Mouse (Mus musculus) C2C12 (cell line): ENCODE results near the gene Slc22a23. TPM values are rescaled to one million over a fixed set of nuclear protein-coding genes. Genes with fewer than 3 reads are reported as not detected.

Experiments used
- H3K27me3 ChIP-seq: one replicate; pipeline ENCODE4 v1.6.1; 2011; ENCODE audit not compliant: control insufficient read depth, insufficient read depth, insufficient read length
- H3K36me3 ChIP-seq: one replicate; pipeline ENCODE4 v1.6.1; 2011; ENCODE audit not compliant: control insufficient read depth, insufficient read depth
- H3K4me3 ChIP-seq: one replicate; pipeline ENCODE4 v1.5.1; 2011; ENCODE audit warnings: mild to moderate bottlenecking, control low read depth; ENCODE audit not compliant: poor library complexity, insufficient read depth, severe bottlenecking
- H3K79me2 ChIP-seq: one replicate; pipeline ENCODE4 v1.6.1; 2011; ENCODE audit not compliant: control insufficient read depth, insufficient read depth
- H3K79me3 ChIP-seq: one replicate; pipeline ENCODE4 v1.6.1; 2011; ENCODE audit warnings: low read depth, control low read depth
- H3ac ChIP-seq: one replicate; pipeline ENCODE3; 2011; ENCODE audit warnings: low read depth; ENCODE audit not compliant: control insufficient read depth, insufficient read length
- CEBPB ChIP-seq: IDR thresholded peaks from one replicate; pipeline ENCODE4 v1.6.1; 2011; ENCODE audit warnings: low read depth, mild to moderate bottlenecking, control low read depth, moderate library complexity
- CTCF ChIP-seq: IDR thresholded peaks from one replicate; pipeline ENCODE4 v1.5.1; 2011; ENCODE audit not compliant: control insufficient read depth, insufficient read depth, insufficient read length
- FOSL1 ChIP-seq: IDR thresholded peaks from one replicate; pipeline ENCODE4 v1.8.0; 2011; ENCODE audit warnings: mild to moderate bottlenecking, low read length; ENCODE audit not compliant: poor library complexity, insufficient read depth, severe bottlenecking
- MAX ChIP-seq: IDR thresholded peaks from one replicate; pipeline ENCODE4 v1.6.1; 2011; ENCODE audit warnings: mild to moderate bottlenecking, control low read depth
- MYOD1 ChIP-seq: IDR thresholded peaks from one replicate; pipeline ENCODE4 v1.6.1; 2011; ENCODE audit warnings: low read depth; ENCODE audit not compliant: control insufficient read depth, insufficient read length
- MYOG ChIP-seq: IDR thresholded peaks from one replicate; pipeline ENCODE4 v1.6.1; 2011; ENCODE audit not compliant: control insufficient read depth, insufficient read length; ENCODE audit errors: extremely low read depth
- USF1 ChIP-seq: IDR thresholded peaks from one replicate; pipeline ENCODE4 v1.6.1; 2011; ENCODE audit warnings: low read depth, mild to moderate bottlenecking, control low read depth, moderate library complexity
- polyA plus RNA-seq: library from polyadenylated mRNA; unstranded; fragments of >200 nt; fragmentation: generic; extraction: Trizol; gene quantifications from one replicate; pipeline ENCODE4 v1.2.1, GENCODE M21; 2012; ENCODE audit warnings: missing spikeins

Slc22a23 gene
- polyA plus RNA-seq, 1 experiment = 10.9 TPM

DNA sequence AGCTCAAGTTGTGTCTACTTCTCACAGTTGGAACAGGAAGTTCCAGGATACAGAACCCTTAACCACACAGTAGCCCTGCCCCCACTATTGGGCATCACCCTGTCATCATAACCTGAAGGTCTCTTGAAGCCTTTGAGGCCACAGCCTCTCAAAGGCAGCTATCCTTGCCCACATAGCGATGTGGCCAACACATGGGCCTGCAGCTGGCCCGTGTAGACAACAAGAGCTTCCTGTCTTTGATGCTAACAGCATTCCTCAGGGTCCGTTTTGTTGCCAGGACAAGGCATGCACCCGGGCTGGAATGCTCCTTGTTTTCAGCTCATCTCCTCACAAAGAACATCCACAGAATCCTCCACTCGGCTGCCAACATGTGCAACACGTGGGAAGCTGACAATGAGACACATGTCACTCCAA, 66.7 kb downstream of the Slc22a23 start:
- no peak for TF ChIP-seq FOSL1
- TF ChIP-seq CTCF = no peak
- TF ChIP-seq CEBPB = no peak
- no peak for TF ChIP-seq MAX
- no peak for TF ChIP-seq MYOD1
- TF ChIP-seq USF1 = no peak
- TF ChIP-seq MYOG = no peak
- peaks cover 42% of the 10 kb centered on the region for H3K79me2 ChIP-seq
- peaks cover 1% of the 10 kb centered on the region for H3K79me3 ChIP-seq
- H3ac ChIP-seq = no peak overlapping the region
- no peaks in the 10 kb centered on the region for H3K27me3 ChIP-seq
- peaks cover 9% of the 10 kb centered on the region for H3K36me3 ChIP-seq
- H3K4me3 ChIP-seq = no peak overlapping the region

DNA sequence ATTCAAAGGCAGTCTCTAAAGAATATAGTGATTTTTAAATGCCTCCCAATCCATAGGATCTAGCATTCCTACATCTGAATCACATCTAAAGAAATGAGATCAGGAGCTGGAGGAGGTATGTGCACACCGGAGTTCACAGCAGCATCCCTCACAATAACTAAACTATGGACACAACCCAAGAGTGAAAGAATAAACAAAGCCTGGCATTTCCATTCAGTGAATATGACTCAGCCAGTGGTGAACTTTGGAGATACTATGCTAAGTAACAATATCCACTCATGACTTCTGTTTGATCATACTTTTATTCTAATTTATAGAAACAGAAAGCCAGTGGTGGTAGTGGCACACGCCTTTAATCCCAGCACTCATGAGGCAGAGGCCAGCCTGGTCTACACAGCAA, 67.4 kb downstream of the Slc22a23 start:
- TF ChIP-seq MYOD1 = no peak
- TF ChIP-seq FOSL1 = no peak
- no peak for TF ChIP-seq USF1
- no peak for TF ChIP-seq MAX
- no peak for TF ChIP-seq CTCF
- TF ChIP-seq MYOG = no peak
- no peak for TF ChIP-seq CEBPB

DNA sequence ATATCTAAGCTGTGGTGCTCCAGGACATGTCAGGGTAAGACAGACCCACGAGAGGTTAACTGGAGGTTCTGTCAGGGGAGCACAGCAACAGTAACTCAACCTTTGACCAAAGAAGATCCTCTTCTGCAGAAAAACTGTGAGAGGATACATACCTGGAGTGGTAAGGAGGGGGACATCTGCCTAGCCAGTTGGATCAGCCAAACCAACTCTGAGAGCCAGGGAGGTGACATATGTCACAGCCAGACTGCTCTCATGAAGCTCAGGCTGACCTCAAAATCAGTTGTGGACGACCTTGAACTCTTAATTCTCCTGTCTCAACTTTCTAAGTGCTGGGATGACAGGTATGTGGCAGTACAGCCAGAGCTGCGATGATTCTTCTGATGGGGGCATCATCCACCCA, 68.0 kb downstream of the Slc22a23 start:
- H3K36me3 ChIP-seq = peaks cover 10% of the 10 kb centered on the region
- no peak overlapping the region for H3K4me3 ChIP-seq
- H3K79me2 ChIP-seq = peaks cover 43% of the 10 kb centered on the region
- H3K79me3 ChIP-seq = peaks cover 1% of the 10 kb centered on the region
- H3K27me3 ChIP-seq = no peaks in the 10 kb centered on the region
- TF ChIP-seq CTCF = no peak
- TF ChIP-seq FOSL1 = no peak
- TF ChIP-seq MYOG = no peak
- TF ChIP-seq MYOD1 = no peak
- TF ChIP-seq MAX = no peak
- TF ChIP-seq CEBPB = no peak
- TF ChIP-seq USF1 = no peak
- no peak overlapping the region for H3ac ChIP-seq

More for the DNA sequence above, 67.4 kb downstream of the Slc22a23 start:
- Histone ChIP-seq H3K79me3 (peaks cover 1% of the 10 kb centered on the region), H3K36me3 (peaks cover 10% of the 10 kb centered on the region), H3ac (no peak overlapping the region), H3K79me2 (peaks cover 42% of the 10 kb centered on the region), H3K27me3 (no peaks in the 10 kb centered on the region), H3K4me3 (no peak overlapping the region)

DNA sequence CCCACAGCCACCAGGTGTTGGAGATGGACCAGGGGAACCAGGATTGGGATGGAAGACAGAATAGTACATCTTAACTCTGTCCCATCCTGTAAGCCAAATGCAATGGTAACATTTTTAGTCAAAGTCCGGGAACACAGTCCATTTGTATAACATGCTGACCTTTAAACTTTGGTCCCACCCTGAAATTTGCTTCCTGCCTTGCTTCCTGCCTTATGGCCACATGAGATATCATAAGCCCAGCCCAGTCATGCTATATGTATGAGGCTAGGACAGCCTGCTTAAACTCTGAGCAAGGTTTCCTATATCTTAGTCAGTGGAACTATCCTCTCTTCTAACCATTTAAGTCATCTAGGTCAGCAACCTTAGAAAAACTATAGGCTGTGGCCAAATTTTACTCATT, 70.1 kb downstream of the Slc22a23 start:
- TF ChIP-seq FOSL1 (no peak), USF1 (no peak), MAX (no peak), CTCF (no peak), CEBPB (no peak), MYOD1 (no peak), MYOG (no peak)

DNA sequence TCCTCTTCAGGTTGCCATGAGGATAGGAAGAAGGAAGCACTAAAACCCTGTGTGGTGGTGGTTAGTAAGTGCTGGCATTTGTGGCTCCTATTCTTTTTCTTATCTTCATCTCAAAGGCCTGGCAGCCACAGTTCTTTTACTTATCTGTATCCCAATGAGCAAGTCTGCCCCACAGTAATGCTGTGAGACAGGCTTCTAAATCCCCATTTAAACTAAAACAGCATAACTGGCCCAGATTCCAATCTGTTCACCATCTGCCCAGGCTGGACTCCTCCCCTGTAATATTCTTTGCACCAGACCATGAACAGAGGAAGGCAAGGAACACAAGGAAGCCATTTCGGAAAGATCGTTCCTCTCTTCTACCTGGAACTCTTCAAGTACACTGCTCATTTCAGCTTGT, 70.6 kb downstream of the Slc22a23 start:
- TF ChIP-seq FOSL1 (no peak), CEBPB (no peak), MAX (no peak), USF1 (no peak), MYOD1 (no peak), MYOG (no peak), CTCF (no peak)
- no peaks in the 10 kb centered on the region for H3K27me3 ChIP-seq

More for the DNA sequence above, 70.1 kb downstream of the Slc22a23 start:
- Histone ChIP-seq H3K79me3 (peaks cover 1% of the 10 kb centered on the region), H3K27me3 (no peaks in the 10 kb centered on the region), H3K79me2 (peaks cover 43% of the 10 kb centered on the region), H3ac (no peak overlapping the region), H3K36me3 (peaks cover 10% of the 10 kb centered on the region), H3K4me3 (no peak overlapping the region)

DNA sequence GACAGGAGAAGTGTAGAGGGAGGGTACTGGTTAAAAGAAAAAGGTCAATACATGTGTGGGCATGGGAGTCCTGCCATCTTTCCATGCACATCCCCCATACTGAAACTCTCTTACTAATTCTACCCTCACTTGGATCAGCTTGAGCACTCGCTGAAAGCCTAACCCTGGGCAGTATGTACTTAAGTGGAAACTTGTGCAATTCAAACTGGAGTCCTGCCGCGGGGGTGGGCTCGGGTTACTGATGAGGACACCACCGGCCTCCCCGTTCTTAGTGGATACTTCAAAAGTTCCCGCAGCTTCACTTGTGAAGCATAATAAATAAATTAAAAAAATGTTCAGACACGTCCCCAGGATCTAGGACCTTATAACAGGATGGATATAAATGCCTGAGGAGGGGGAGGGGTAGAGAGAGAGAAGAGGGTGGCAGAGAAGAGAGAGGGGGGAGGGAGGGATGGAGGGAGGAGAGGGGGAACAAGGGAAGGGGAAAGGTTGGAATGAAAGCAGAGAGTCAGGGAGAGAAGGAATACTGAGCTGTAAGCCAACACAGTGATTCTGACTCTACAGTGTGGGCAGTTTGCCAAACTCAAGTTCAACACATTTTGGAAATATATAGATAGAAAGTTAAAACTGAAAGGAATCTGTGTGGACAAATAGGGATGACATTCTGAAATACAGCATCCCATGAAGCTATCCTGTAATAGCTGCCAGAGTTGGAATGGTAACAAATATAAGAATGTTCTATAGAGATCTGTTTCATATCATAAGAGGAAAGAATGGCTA, 72.5 kb downstream of the Slc22a23 start:
- peaks cover 32% of the 10 kb centered on the region for H3K79me2 ChIP-seq
- H3K79me3 ChIP-seq = peaks cover 1% of the 10 kb centered on the region
- peaks cover 25% of the 10 kb centered on the region for H3K36me3 ChIP-seq
- H3ac ChIP-seq = no peak overlapping the region
- TF ChIP-seq MYOG (no peak), USF1 (no peak), CTCF (no peak), FOSL1 (no peak), MAX (no peak), MYOD1 (no peak), CEBPB (no peak)
- H3K4me3 ChIP-seq = no peak overlapping the region
- H3K27me3 ChIP-seq = no peaks in the 10 kb centered on the region

More for the DNA sequence above, 70.6 kb downstream of the Slc22a23 start:
- no peak overlapping the region for H3K4me3 ChIP-seq
- H3K36me3 ChIP-seq = peaks cover 10% of the 10 kb centered on the region
- H3K79me2 ChIP-seq = peaks cover 39% of the 10 kb centered on the region
- H3ac ChIP-seq = no peak overlapping the region
- peaks cover 1% of the 10 kb centered on the region for H3K79me3 ChIP-seq
